Mouse (Mus musculus): ENCODE measurements around the gene Dpp8. TPM values are rescaled to one million over a fixed set of nuclear protein-coding genes. Genes with fewer than 3 reads are reported as not detected.
A peak's percentile ranks its signal among the peaks of the same experiment; 100 is the strongest.

Dpp8 gene
- polyA plus RNA-seq, 1 experiment, result 24.4 TPM

GRCm38 (mm10) chr9:65109132-65110072 lies 77.2 kb downstream of the Dpp8 start:
- Histone ChIP-seq H3K4me2 (ENCODE audit: low read depth) (peak overlapping the region; percentile 58), H3K27me3 (ENCODE audit: control insufficient read depth, insufficient read depth, insufficient read length) (no peaks in the 10 kb centered on the region), H3K79me2 (ENCODE audit: control insufficient read depth, insufficient read depth) (no peaks in the 10 kb centered on the region), H3K4me3 (no peak overlapping the region), H3ac (ENCODE audit: control insufficient read depth, insufficient read length) (no peak overlapping the region), H3K36me3 (ENCODE audit: control insufficient read depth, insufficient read depth) (no peaks in the 10 kb centered on the region)
- peak; percentile 58 for TF ChIP-seq TCF3 (IDR thresholded peaks at IDR 0.05; ENCODE audit: insufficient read length, low read depth)
- TF ChIP-seq TCF12 (IDR thresholded peaks at IDR 0.05; ENCODE audit: insufficient read depth, poor library complexity, severe bottlenecking), result peak; percentile 59
- no peak for TF ChIP-seq SRF (IDR thresholded peaks at IDR 0.05; ENCODE audit: control insufficient read depth, insufficient read length, low read depth)
- peak in 2 of 3 experiments; percentile 82 to 94 for TF ChIP-seq MYOD1 (IDR thresholded peaks at IDR 0.05; ENCODE audit: control insufficient read depth in 1 of 3, insufficient read length in 2 of 3, low read depth in 2 of 3)
- no peak for TF ChIP-seq MAX (IDR thresholded peaks at IDR 0.05; ENCODE audit: low read depth)
- no peak for TF ChIP-seq E2F4 (IDR thresholded peaks at IDR 0.05; ENCODE audit: insufficient read depth)
- no peak for TF ChIP-seq CEBPB (IDR thresholded peaks at IDR 0.05; ENCODE audit: insufficient read depth, poor library complexity, severe bottlenecking)
- no peak for TF ChIP-seq USF1 (IDR thresholded peaks at IDR 0.05; ENCODE audit: low read depth)
- TF ChIP-seq REST (IDR thresholded peaks at IDR 0.05; ENCODE audit: insufficient read depth, insufficient read length), result no peak
- TF ChIP-seq MYOG (IDR thresholded peaks at IDR 0.05; ENCODE audit: control insufficient read depth in 1 of 3, insufficient read depth in 1 of 3, insufficient read length in 2 of 3, low read depth in 2 of 3), result peak; percentile 65 to 96 (median 86)
- TF ChIP-seq POLR2AphosphoS2 (IDR thresholded peaks at IDR 0.05; ENCODE audit: insufficient read length, low read depth), result no peak
- TF ChIP-seq POLR2A (IDR thresholded peaks at IDR 0.05; ENCODE audit: insufficient read length, low read depth), result no peak

- no peak overlapping the region for H3K4me2 ChIP-seq (ENCODE audit: low read depth)
- no peaks in the 10 kb centered on the region for H3K36me3 ChIP-seq (ENCODE audit: control insufficient read depth, insufficient read depth)
- TF ChIP-seq POLR2A (IDR thresholded peaks at IDR 0.05; ENCODE audit: insufficient read length, low read depth) (no peak), TCF12 (IDR thresholded peaks at IDR 0.05; ENCODE audit: insufficient read depth, poor library complexity, severe bottlenecking) (no peak), REST (IDR thresholded peaks at IDR 0.05; ENCODE audit: insufficient read depth, insufficient read length) (no peak), MYOG (IDR thresholded peaks at IDR 0.05; ENCODE audit: control insufficient read depth in 1 of 3, insufficient read depth in 1 of 3, insufficient read length in 2 of 3, low read depth in 2 of 3) (no peak), MYOD1 (IDR thresholded peaks at IDR 0.05; ENCODE audit: control insufficient read depth in 1 of 3, insufficient read length in 2 of 3, low read depth in 2 of 3) (no peak), SRF (IDR thresholded peaks at IDR 0.05; ENCODE audit: control insufficient read depth, insufficient read length, low read depth) (no peak), USF1 (IDR thresholded peaks at IDR 0.05; ENCODE audit: low read depth) (no peak), E2F4 (IDR thresholded peaks at IDR 0.05; ENCODE audit: insufficient read depth) (no peak), CEBPB (IDR thresholded peaks at IDR 0.05; ENCODE audit: insufficient read depth, poor library complexity, severe bottlenecking) (no peak), POLR2AphosphoS2 (IDR thresholded peaks at IDR 0.05; ENCODE audit: insufficient read length, low read depth) (no peak), TCF3 (IDR thresholded peaks at IDR 0.05; ENCODE audit: insufficient read length, low read depth) (no peak), MAX (IDR thresholded peaks at IDR 0.05; ENCODE audit: low read depth) (no peak)
- no peak overlapping the region for H3K4me3 ChIP-seq
- no peaks in the 10 kb centered on the region for H3K27me3 ChIP-seq (ENCODE audit: control insufficient read depth, insufficient read depth, insufficient read length)
- H3ac ChIP-seq (ENCODE audit: control insufficient read depth, insufficient read length), result no peak overlapping the region
- H3K79me2 ChIP-seq (ENCODE audit: control insufficient read depth, insufficient read depth), result no peaks in the 10 kb centered on the region
Measured at GRCm38 (mm10) chr9:65111698-65112097, 79.5 kb downstream of the Dpp8 start.

- H3K79me2 ChIP-seq (ENCODE audit: control insufficient read depth, insufficient read depth), result no peaks in the 10 kb centered on the region
- TF ChIP-seq POLR2AphosphoS2 (IDR thresholded peaks at IDR 0.05; ENCODE audit: insufficient read length, low read depth) (no peak), SRF (IDR thresholded peaks at IDR 0.05; ENCODE audit: control insufficient read depth, insufficient read length, low read depth) (no peak)
- peak overlapping the region; percentile 1 for H3K4me2 ChIP-seq (ENCODE audit: low read depth)
- no peak overlapping the region for H3ac ChIP-seq (ENCODE audit: control insufficient read depth, insufficient read length)
- H3K4me3 ChIP-seq, result no peak overlapping the region
- no peaks in the 10 kb centered on the region for H3K36me3 ChIP-seq (ENCODE audit: control insufficient read depth, insufficient read depth)
- no peaks in the 10 kb centered on the region for H3K27me3 ChIP-seq (ENCODE audit: control insufficient read depth, insufficient read depth, insufficient read length)
Measured at GRCm38 (mm10) chr9:65113694-65114093, 81.5 kb downstream of the Dpp8 start.

GRCm38 (mm10) chr9:65115891-65116290 lies 83.7 kb downstream of the Dpp8 start:
- Histone ChIP-seq H3K36me3 (ENCODE audit: control insufficient read depth, insufficient read depth) (no peaks in the 10 kb centered on the region), H3K79me2 (ENCODE audit: control insufficient read depth, insufficient read depth) (no peaks in the 10 kb centered on the region), H3K4me3 (no peak overlapping the region), H3ac (ENCODE audit: control insufficient read depth, insufficient read length) (no peak overlapping the region), H3K27me3 (ENCODE audit: control insufficient read depth, insufficient read depth, insufficient read length) (no peaks in the 10 kb centered on the region), H3K4me2 (ENCODE audit: low read depth) (peak overlapping the region; percentile 33)
- TF ChIP-seq TCF12 (IDR thresholded peaks at IDR 0.05; ENCODE audit: insufficient read depth, poor library complexity, severe bottlenecking) (no peak), MYOD1 (IDR thresholded peaks at IDR 0.05; ENCODE audit: control insufficient read depth in 1 of 3, insufficient read length in 2 of 3, low read depth in 2 of 3) (peak in 1 of 3 experiments; percentile 14), MAX (IDR thresholded peaks at IDR 0.05; ENCODE audit: low read depth) (no peak), USF1 (IDR thresholded peaks at IDR 0.05; ENCODE audit: low read depth) (peak; percentile 31), MYOG (IDR thresholded peaks at IDR 0.05; ENCODE audit: control insufficient read depth in 1 of 3, insufficient read depth in 1 of 3, insufficient read length in 2 of 3, low read depth in 2 of 3) (peak in 1 of 3 experiments; percentile 34)

GRCm38 (mm10) chr9:65117516-65117915 lies 85.3 kb downstream of the Dpp8 start:
- TF ChIP-seq TCF12 (IDR thresholded peaks at IDR 0.05; ENCODE audit: insufficient read depth, poor library complexity, severe bottlenecking) (no peak), POLR2AphosphoS2 (IDR thresholded peaks at IDR 0.05; ENCODE audit: insufficient read length, low read depth) (no peak), MYOG (IDR thresholded peaks at IDR 0.05; ENCODE audit: control insufficient read depth in 1 of 3, insufficient read depth in 1 of 3, insufficient read length in 2 of 3, low read depth in 2 of 3) (no peak), USF1 (IDR thresholded peaks at IDR 0.05; ENCODE audit: low read depth) (no peak), CEBPB (IDR thresholded peaks at IDR 0.05; ENCODE audit: insufficient read depth, poor library complexity, severe bottlenecking) (no peak), POLR2A (IDR thresholded peaks at IDR 0.05; ENCODE audit: insufficient read length, low read depth) (no peak), MAX (IDR thresholded peaks at IDR 0.05; ENCODE audit: low read depth) (no peak), E2F4 (IDR thresholded peaks at IDR 0.05; ENCODE audit: insufficient read depth) (no peak), TCF3 (IDR thresholded peaks at IDR 0.05; ENCODE audit: insufficient read length, low read depth) (no peak), REST (IDR thresholded peaks at IDR 0.05; ENCODE audit: insufficient read depth, insufficient read length) (no peak), SRF (IDR thresholded peaks at IDR 0.05; ENCODE audit: control insufficient read depth, insufficient read length, low read depth) (no peak), MYOD1 (IDR thresholded peaks at IDR 0.05; ENCODE audit: control insufficient read depth in 1 of 3, insufficient read length in 2 of 3, low read depth in 2 of 3) (no peak)
- H3K27me3 ChIP-seq (ENCODE audit: control insufficient read depth, insufficient read depth, insufficient read length), result peaks cover 2% of the 10 kb centered on the region
- H3K79me2 ChIP-seq (ENCODE audit: control insufficient read depth, insufficient read depth), result no peaks in the 10 kb centered on the region
- H3K36me3 ChIP-seq (ENCODE audit: control insufficient read depth, insufficient read depth), result no peaks in the 10 kb centered on the region
- H3K4me2 ChIP-seq (ENCODE audit: low read depth), result no peak overlapping the region
- no peak overlapping the region for H3K4me3 ChIP-seq
- no peak overlapping the region for H3ac ChIP-seq (ENCODE audit: control insufficient read depth, insufficient read length)
